Mouse (Mus musculus): ENCODE data around the gene Rhob. TPM values are rescaled to one million over a fixed set of nuclear protein-coding genes. Genes with fewer than 3 reads are reported as not detected.

Gene Rhob
- polyA plus RNA-seq, 2 experiments: 6.3 to 14.1 TPM

DNA sequence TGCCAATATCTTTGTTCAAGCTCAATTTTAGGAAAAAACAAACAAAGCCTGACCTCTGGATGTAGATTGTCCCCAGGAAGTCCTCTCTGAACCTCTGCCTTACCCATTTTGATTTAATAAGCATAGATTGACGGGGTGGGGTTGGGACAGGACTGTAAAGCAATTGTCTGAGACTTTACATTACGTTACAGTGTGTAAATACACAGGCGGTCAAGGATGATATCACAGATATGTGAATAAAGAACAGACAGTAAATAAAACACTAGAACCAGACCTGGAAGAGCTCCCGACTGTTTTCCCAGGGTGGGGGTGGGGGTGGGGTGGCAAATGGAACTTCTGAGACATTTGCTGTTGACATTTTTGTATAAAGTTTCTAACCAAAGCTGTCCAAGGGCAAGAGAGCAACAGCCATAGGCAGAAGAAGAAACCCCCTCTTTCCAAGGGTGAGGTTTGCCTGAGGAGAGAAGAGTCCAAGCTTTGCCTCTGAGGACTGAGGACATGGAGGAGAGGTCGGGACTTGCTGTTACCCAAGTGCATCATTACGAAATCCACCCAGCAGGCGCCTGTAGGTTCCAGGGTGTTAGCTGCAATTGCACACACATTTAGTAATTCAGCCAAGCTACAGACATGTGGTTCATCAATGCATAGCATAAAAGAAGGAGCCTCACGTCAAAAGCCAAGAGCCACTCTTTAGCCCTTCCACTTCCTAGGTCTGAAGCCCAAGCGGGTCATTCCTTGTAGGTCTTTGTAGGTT, 7.3 kb upstream of the Rhob start:
- ATAC-seq (ENCODE audit: insufficient read depth): peak; percentile 37; the same call in 1 of the 2 replicates
- Histone ChIP-seq H3K4me2 (ENCODE audit: low read depth) (no peak overlapping the region), H3K36me3 (replicated peaks; ENCODE audit: control insufficient read depth, insufficient read depth, low read depth) (no peaks in the 10 kb centered on the region), H3K4me3 (ENCODE audit: insufficient read depth in 1 of 2, low read depth in 2 of 2, low read length in 2 of 2) (no peak overlapping the region), H3K9ac (replicated peaks) (no peak overlapping the region), H3K27me3 (ENCODE audit: control insufficient read depth, insufficient read depth, low read length) (no peaks in the 10 kb centered on the region), H3K9me3 (ENCODE audit: control insufficient read depth, low read length) (no peaks in the 10 kb centered on the region), H3K27ac (no peak overlapping the region), H3K4me1 (replicated peaks; ENCODE audit: control insufficient read depth in 2 of 2, insufficient read depth in 2 of 2, low read length in 1 of 2) (peaks cover 0 to 9% of the 10 kb centered on the region in 2 experiments; a peak in 2 of 4 replicates)
- 54% methylated on average over 9 of the region's 9 CpGs for WGBS (ENCODE audit: insufficient replicate concordance)
- TF ChIP-seq EP300 (IDR thresholded peaks at IDR 0.05; ENCODE audit: low read depth) (no peak), CTCF (IDR thresholded peaks at IDR 0.05; ENCODE audit: low read depth) (no peak)
- DNase-seq (ENCODE audit: low read depth in 3 of 3, low spot score in 3 of 3): peak in 1 of 3 experiments; percentile 33

DNA sequence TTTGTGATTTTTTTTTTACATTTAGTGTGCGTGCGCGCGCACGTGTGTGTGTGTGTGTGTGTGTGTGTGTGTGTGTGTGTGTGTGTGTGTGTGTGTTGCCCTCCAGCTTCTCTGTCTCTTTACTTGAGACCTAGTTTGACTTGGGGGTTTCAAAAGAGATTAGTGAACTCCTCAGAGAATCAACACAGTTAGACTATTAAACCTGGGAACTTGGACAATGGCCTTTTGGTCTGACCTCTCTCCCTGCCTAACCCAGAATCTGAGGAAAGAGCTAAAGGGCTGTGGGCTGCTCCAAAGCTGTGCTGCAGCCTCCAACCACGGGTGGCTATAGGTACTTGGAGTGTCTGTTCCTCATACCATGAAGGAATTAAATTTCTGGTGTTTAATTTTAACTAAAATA, 4.3 kb upstream of the Rhob start:
- no peak overlapping the region for H3K4me3 ChIP-seq (ENCODE audit: insufficient read depth in 1 of 2, low read depth in 2 of 2, low read length in 2 of 2)
- H3K9ac ChIP-seq (replicated peaks): no peak overlapping the region
- WGBS (ENCODE audit: insufficient replicate concordance): 74% methylated on average over 6 of the region's 6 CpGs
- TF ChIP-seq EP300 (IDR thresholded peaks at IDR 0.05; ENCODE audit: low read depth) (no peak), CTCF (IDR thresholded peaks at IDR 0.05; ENCODE audit: low read depth) (no peak)
- H3K9me3 ChIP-seq (ENCODE audit: control insufficient read depth, low read length): no peaks in the 10 kb centered on the region
- ATAC-seq (ENCODE audit: insufficient read depth) (no peak), DNase-seq (ENCODE audit: low read depth in 3 of 3, low spot score in 3 of 3) (no peak)
- no peak overlapping the region for H3K4me2 ChIP-seq (ENCODE audit: low read depth)
- peaks cover 3 to 10% of the 10 kb centered on the region in 2 experiments; a peak in 2 of 4 replicates for H3K4me1 ChIP-seq (replicated peaks; ENCODE audit: control insufficient read depth in 2 of 2, insufficient read depth in 2 of 2, low read length in 1 of 2)
- H3K27me3 ChIP-seq (ENCODE audit: control insufficient read depth, insufficient read depth, low read length): peaks cover 3% of the 10 kb centered on the region; the same call in 1 of the 2 replicates
- no peak overlapping the region for H3K27ac ChIP-seq
- no peaks in the 10 kb centered on the region for H3K36me3 ChIP-seq (replicated peaks; ENCODE audit: control insufficient read depth, insufficient read depth, low read depth)

DNA sequence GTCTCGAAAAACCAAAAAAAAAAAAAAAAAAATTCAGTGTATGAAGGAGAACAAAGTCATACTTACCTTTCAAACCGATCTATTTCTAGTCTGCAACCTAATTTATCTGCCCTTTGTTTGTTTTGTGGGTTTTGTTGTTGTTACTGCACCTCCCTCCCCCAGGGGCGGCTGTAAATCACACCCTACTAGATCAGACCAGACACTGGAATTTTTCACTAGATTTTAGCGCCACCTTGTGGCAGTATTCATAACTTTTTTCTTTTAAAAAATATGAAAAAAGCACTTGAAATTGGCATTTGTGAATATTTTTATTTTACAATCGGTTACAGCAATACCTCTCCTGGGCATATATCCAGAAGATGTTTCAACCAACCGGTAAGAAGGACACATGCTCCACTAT, 2.7 kb upstream of the Rhob start:
- H3K4me3 ChIP-seq (ENCODE audit: insufficient read depth in 1 of 2, low read depth in 2 of 2, low read length in 2 of 2): no peak overlapping the region
- TF ChIP-seq CTCF (IDR thresholded peaks at IDR 0.05; ENCODE audit: low read depth): peak; percentile 40
- TF ChIP-seq EP300 (IDR thresholded peaks at IDR 0.05; ENCODE audit: low read depth): no peak
- H3K4me2 ChIP-seq (ENCODE audit: low read depth): no peak overlapping the region
- H3K36me3 ChIP-seq (replicated peaks; ENCODE audit: control insufficient read depth, insufficient read depth, low read depth): no peaks in the 10 kb centered on the region
- peaks cover 12% of the 10 kb centered on the region for H3K27me3 ChIP-seq (ENCODE audit: control insufficient read depth, insufficient read depth, low read length)
- DNase-seq (ENCODE audit: low read depth in 3 of 3, low spot score in 3 of 3) (peak in 1 of 3 experiments; percentile 20), ATAC-seq (ENCODE audit: insufficient read depth) (no peak)
- no peak overlapping the region for H3K27ac ChIP-seq
- WGBS (ENCODE audit: insufficient replicate concordance): 14% methylated on average over 6 of the region's 6 CpGs
- peaks cover 3 to 10% of the 10 kb centered on the region in 2 experiments; a peak in 2 of 4 replicates for H3K4me1 ChIP-seq (replicated peaks; ENCODE audit: control insufficient read depth in 2 of 2, insufficient read depth in 2 of 2, low read length in 1 of 2)
- no peaks in the 10 kb centered on the region for H3K9me3 ChIP-seq (ENCODE audit: control insufficient read depth, low read length)
- H3K9ac ChIP-seq (replicated peaks): no peak overlapping the region

DNA sequence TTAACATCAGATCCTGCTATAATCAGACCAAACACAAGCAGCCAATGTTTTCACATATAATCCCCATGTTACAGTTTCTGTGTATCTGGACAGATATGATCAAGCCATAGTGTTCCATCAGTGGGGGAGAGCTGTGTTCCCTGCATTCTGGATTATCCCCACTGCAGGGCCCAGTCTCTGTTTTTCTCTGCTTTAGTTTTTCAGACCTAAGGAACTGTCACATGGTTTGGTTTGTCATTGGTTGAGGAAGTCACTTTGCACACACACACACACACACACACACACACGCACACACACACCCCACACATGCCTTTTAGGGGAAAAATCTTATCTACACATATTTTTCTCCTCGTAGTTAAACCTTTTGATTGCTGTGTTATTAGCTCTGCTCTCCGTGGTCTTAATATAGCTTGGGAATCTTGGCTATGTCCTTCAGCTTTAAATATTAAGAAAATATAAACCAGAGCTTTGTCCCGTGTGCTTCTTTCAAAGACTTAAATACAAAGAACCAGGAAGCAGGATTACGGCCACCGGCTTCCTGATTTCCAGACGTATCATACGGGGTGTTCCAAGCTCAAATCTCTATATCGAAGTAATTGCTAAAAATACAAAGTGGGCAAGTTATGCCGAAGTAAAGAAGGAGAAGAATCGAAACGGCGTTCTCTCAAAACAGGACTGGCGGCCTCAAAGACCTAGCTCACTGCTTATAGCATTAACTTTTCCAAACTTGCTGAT, 1.9 kb upstream of the Rhob start:
- WGBS (ENCODE audit: insufficient replicate concordance): 65% methylated on average over 14 of the region's 14 CpGs
- Histone ChIP-seq H3K36me3 (replicated peaks; ENCODE audit: control insufficient read depth, insufficient read depth, low read depth) (no peaks in the 10 kb centered on the region), H3K4me3 (ENCODE audit: insufficient read depth in 1 of 2, low read depth in 2 of 2, low read length in 2 of 2) (no peak overlapping the region), H3K9ac (replicated peaks) (no peak overlapping the region), H3K27ac (no peak overlapping the region), H3K27me3 (ENCODE audit: control insufficient read depth, insufficient read depth, low read length) (peaks cover 12% of the 10 kb centered on the region), H3K4me2 (ENCODE audit: low read depth) (no peak overlapping the region), H3K9me3 (ENCODE audit: control insufficient read depth, low read length) (no peaks in the 10 kb centered on the region), H3K4me1 (replicated peaks; ENCODE audit: control insufficient read depth in 2 of 2, insufficient read depth in 2 of 2, low read length in 1 of 2) (peaks cover 3 to 10% of the 10 kb centered on the region in 2 experiments; a peak in 2 of 4 replicates)
- TF ChIP-seq EP300 (IDR thresholded peaks at IDR 0.05; ENCODE audit: low read depth): no peak
- no peak for TF ChIP-seq CTCF (IDR thresholded peaks at IDR 0.05; ENCODE audit: low read depth)
- ATAC-seq (ENCODE audit: insufficient read depth): no peak
- no peak for DNase-seq (ENCODE audit: low read depth in 3 of 3, low spot score in 3 of 3)
